Mouse (Mus musculus): ENCODE measurements around the gene B3gnt9. TPM values are rescaled to one million over a fixed set of nuclear protein-coding genes. Genes with fewer than 3 reads are reported as not detected.
A peak's percentile ranks its signal among the peaks of the same experiment; 100 is the strongest.

Gene B3gnt9
- polyA plus RNA-seq, 1 experiment from 2014 or later = 3.2 TPM

DNA sequence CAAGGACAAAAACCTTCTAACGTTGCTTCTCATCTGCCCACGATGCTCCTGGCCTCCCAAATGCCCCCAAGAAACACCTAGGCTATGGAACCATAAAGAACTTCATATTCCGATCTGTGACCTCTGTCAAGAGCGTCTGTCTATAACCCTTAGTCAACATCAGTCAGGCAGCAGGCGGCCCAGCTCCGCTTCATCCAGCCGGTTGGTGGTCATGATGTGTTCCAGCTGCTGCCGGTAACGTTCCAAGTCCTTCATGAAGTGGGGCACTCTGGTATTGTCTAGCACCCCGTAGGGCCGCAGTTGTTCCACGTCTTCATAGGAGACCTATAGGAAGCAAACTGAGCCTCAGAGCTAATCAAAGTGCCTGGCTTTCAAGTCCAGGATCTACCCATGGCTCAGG lies 26.9 kb upstream of the B3gnt9 start:
- DNase-seq (no peak), ATAC-seq (ENCODE audit: low read depth) (no peak)
- no peak overlapping the region for H3K9ac ChIP-seq
- no peaks in the 10 kb centered on the region for H3K9me3 ChIP-seq (replicated peaks)
- H3K4me2 ChIP-seq = no peak overlapping the region
- H3K36me3 ChIP-seq = 0 out of 2 replicates have a peak, but pooled peaks cover 4% of the 10 kb centered on the region
- peaks cover 89% of the 10 kb centered on the region for H3K27me3 ChIP-seq
- peaks cover 29% of the 10 kb centered on the region for H3K4me1 ChIP-seq (replicated peaks)
- H3K27ac ChIP-seq = no peak overlapping the region
- WGBS (ENCODE audit: insufficient replicate concordance) = 80% methylated on average over 12 of the region's 12 CpGs
- no peak overlapping the region for H3K4me3 ChIP-seq (replicated peaks)

DNA sequence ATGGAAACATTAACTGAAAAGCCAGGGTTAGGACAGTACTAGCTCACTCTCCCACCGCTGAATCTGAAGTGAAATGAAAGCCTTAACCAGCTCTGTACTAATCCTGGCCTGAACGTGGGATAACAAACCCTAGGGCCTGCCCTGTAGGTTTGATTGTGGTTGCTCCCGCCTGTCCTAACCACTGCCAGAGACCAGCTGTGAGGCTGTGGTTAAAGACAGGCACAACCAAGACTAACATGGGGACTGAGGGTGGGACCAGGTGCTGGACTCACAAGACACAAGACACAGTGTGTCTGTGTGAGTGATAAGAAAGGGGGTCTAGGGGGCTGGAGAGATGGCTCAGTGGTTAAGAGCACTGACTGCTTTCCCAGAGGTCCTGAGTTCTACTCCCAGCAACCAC lies 25.6 kb upstream of the B3gnt9 start:
- no peak overlapping the region for H3K4me2 ChIP-seq
- no peaks in the 10 kb centered on the region for H3K9me3 ChIP-seq (replicated peaks)
- no peak overlapping the region for H3K27ac ChIP-seq
- ATAC-seq (ENCODE audit: low read depth) (no peak), DNase-seq (no peak)
- 0 out of 2 replicates have a peak, but pooled peaks cover 4% of the 10 kb centered on the region for H3K36me3 ChIP-seq
- H3K4me3 ChIP-seq (replicated peaks) = no peak overlapping the region
- WGBS (ENCODE audit: insufficient replicate concordance) = 46% methylated on average over 3 of the region's 3 CpGs
- H3K27me3 ChIP-seq = peaks cover 91% of the 10 kb centered on the region
- no peak overlapping the region for H3K9ac ChIP-seq
- H3K4me1 ChIP-seq (replicated peaks) = peaks cover 42% of the 10 kb centered on the region

DNA sequence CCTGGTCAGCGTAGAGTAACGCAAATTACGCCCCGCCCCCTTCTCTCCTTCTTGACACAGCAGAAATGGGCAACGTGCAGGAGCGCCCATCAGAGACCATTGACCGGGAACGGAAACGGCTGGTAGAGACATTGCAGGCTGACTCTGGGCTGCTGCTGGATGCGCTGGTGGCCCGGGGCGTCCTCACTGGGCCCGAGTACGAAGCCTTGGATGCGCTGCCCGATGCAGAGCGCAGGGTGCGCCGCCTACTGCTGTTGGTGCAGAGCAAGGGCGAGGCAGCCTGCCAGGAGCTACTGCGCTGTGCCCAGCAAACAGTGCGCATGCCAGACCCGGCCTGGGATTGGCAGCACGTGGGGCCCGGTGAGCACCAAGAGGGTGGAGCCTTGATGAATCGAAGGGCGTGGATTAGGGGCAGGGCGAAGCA lies 24.0 kb upstream of the B3gnt9 start:
- H3K27me3 ChIP-seq = peaks cover 95% of the 10 kb centered on the region
- 0 out of 2 replicates have a peak, but pooled peaks cover 4% of the 10 kb centered on the region for H3K36me3 ChIP-seq
- peak overlapping the region; percentile 56 for H3K4me2 ChIP-seq
- peak overlapping the region; percentile 36 for H3K4me3 ChIP-seq (replicated peaks)
- no peak overlapping the region for H3K27ac ChIP-seq
- no peaks in the 10 kb centered on the region for H3K9me3 ChIP-seq (replicated peaks)
- 4% methylated on average over 28 of the region's 28 CpGs for WGBS (ENCODE audit: insufficient replicate concordance)
- peaks cover 43% of the 10 kb centered on the region for H3K4me1 ChIP-seq (replicated peaks)
- H3K9ac ChIP-seq = 0 out of 2 replicates have a peak overlapping the region, but pooled peaks have one; percentile 29
- DNase-seq = peak; percentile 43
- peak; percentile 65 for ATAC-seq (ENCODE audit: low read depth)

DNA sequence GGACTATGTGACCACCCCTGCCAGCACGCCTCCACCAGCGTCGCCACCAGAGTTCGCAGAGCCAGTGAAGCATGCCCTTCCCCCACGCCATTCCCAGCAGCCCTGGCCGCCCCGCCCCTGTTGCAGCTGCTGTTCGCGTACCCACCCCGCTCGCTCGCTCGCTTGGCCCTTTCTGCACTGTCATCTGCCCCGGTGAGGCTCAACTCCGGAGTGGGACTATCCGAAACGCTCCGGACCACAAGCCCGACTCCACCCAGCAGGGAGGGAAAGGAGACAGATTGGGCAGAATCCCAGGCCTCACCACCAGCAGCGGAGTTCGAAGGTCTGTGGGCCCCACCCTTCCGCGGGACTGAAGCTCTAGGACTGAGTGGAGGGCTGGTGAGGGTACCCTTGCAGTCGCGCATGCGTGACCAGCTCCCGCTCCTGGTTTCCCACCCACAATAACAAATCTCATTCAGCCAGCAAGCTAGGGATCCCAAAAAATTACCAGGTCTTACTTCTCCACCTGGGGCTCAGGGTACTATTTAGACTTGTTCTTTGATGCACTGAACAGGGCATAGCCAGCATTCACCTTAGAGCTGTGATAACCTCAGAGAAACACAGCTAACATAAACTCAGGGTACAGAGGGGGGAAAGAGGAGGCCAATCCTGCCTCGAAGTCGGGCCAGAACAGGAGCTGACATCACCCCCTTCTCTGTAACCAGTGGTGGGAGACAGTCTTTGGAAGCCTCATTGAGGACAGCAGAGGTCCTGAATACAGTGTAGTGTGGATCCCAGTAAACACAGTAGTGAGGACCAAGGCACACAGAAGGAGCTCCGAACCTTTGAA lies 21.6 kb upstream of the B3gnt9 start:
- Histone ChIP-seq H3K27me3 (peaks cover 97% of the 10 kb centered on the region), H3K4me2 (peak overlapping the region; percentile 59), H3K27ac (no peak overlapping the region), H3K9me3 (replicated peaks) (no peaks in the 10 kb centered on the region), H3K36me3 (0 out of 2 replicates have a peak, but pooled peaks cover 2% of the 10 kb centered on the region), H3K4me3 (replicated peaks) (peak overlapping the region; percentile 35), H3K4me1 (replicated peaks) (peaks cover 27% of the 10 kb centered on the region), H3K9ac (peak overlapping the region; percentile 47; the same call in 1 of the 2 replicates)
- DNase-seq (no peak), ATAC-seq (ENCODE audit: low read depth) (peak; percentile 64)
- 4% methylated on average over 30 of the region's 30 CpGs for WGBS (ENCODE audit: insufficient replicate concordance)

- Histone ChIP-seq H3K4me3 (replicated peaks) (peak within 1 kb of the TSS; percentile 35), H3K4me1 (replicated peaks) (peaks cover 28% of the 10 kb centered on the region), H3K27me3 (peaks cover 99% of the 10 kb centered on the region), H3K9me3 (replicated peaks) (no peaks in the 10 kb centered on the region), H3K9ac (peak within 1 kb of the TSS; percentile 47; the same call in 1 of the 2 replicates), H3K4me2 (peak within 1 kb of the TSS; percentile 59), H3K36me3 (no peaks in the 10 kb centered on the region), H3K27ac (no peak within 1 kb of the TSS)
- ATAC-seq (ENCODE audit: low read depth) (no peak), DNase-seq (no peak)
- WGBS (ENCODE audit: insufficient replicate concordance) = 11% methylated on average over 10 of the region's 10 CpGs
Measured at GRCm38 (mm10) chr8:105275840-105276239, 20.9 kb upstream of the B3gnt9 start, which contains the start of gene Nol3. TSS of gene Nol3 (plus strand) at chr8:105276140.

- WGBS (ENCODE audit: insufficient replicate concordance) = 13% methylated on average over 11 of the region's 11 CpGs
- Histone ChIP-seq H3K4me2 (peak overlapping the region; percentile 59; the same call in 1 of the 2 replicates), H3K4me1 (replicated peaks) (peaks cover 33% of the 10 kb centered on the region), H3K4me3 (replicated peaks) (no peak overlapping the region), H3K9me3 (replicated peaks) (no peaks in the 10 kb centered on the region), H3K36me3 (no peaks in the 10 kb centered on the region), H3K27ac (no peak overlapping the region), H3K9ac (no peak overlapping the region), H3K27me3 (peaks cover 99% of the 10 kb centered on the region)
- ATAC-seq (ENCODE audit: low read depth) (no peak), DNase-seq (no peak)
Measured at GRCm38 (mm10) chr8:105275387-105275786, 20.4 kb upstream of the B3gnt9 start.

- DNase-seq = no peak
- WGBS (ENCODE audit: insufficient replicate concordance) = 6% methylated on average over 11 of the region's 11 CpGs
- no peak for ATAC-seq (ENCODE audit: low read depth)
- H3K27ac ChIP-seq = no peak overlapping the region
- H3K4me2 ChIP-seq = no peak overlapping the region
- H3K27me3 ChIP-seq = peaks cover 99% of the 10 kb centered on the region
- peaks cover 39% of the 10 kb centered on the region for H3K4me1 ChIP-seq (replicated peaks)
- H3K36me3 ChIP-seq = no peaks in the 10 kb centered on the region
- H3K4me3 ChIP-seq (replicated peaks) = peak overlapping the region; percentile 5; the same call in 1 of the 2 replicates
- H3K9ac ChIP-seq = no peak overlapping the region
- peaks cover 6% of the 10 kb centered on the region; the same call in 1 of the 2 replicates for H3K9me3 ChIP-seq (replicated peaks)
Measured at GRCm38 (mm10) chr8:105270916-105271186, 15.9 kb upstream of the B3gnt9 start.

DNA sequence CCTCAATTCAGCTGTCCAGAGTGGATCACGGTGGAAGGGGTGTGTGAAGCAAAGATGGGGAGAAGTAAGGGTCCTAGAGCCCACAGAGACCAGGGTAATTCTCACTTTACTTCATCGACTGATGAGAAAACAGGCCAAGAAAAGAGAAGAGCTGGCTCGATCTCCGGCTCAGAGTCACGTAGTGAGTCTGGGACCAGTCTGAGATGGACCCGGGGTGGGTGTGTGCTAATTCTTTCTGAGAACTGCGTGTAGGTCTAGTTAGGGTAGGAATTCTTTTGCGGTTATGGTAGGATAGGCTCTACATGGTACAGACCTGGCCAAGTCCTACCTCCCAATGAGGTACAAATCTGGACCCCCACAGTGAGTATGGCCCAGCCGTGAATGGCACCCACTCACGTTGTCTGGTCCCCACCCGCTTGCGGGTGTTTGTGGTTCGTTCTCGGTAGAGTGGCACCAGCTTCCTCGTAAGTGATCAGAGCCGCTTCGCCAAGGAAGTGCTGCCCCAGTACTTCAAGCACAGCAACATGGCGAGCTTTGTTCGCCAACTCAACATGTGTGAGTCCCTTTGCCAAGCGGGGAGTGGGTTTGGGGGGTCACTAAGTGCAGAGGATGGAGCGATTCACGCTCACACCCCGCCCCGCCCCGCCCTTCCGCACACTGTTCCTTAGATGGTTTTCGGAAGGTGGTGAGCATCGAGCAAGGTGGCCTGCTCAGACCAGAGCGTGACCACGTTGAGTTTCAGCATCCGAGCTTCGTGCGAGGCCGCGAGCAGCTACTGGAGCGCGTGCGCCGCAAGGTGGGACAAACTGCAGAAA lies 15.4 kb upstream of the B3gnt9 start:
- no peaks in the 10 kb centered on the region for H3K36me3 ChIP-seq
- H3K27ac ChIP-seq = no peak overlapping the region
- H3K9ac ChIP-seq = 0 out of 2 replicates have a peak overlapping the region, but pooled peaks have one; percentile 29
- ATAC-seq (ENCODE audit: low read depth) (no peak), DNase-seq (no peak)
- peaks cover 99% of the 10 kb centered on the region for H3K27me3 ChIP-seq
- H3K9me3 ChIP-seq (replicated peaks) = peaks cover 6% of the 10 kb centered on the region; the same call in 1 of the 2 replicates
- H3K4me2 ChIP-seq = peak overlapping the region; percentile 65
- WGBS (ENCODE audit: insufficient replicate concordance) = 5% methylated on average over 39 of the region's 39 CpGs
- peaks cover 37% of the 10 kb centered on the region for H3K4me1 ChIP-seq (replicated peaks)
- peak overlapping the region; percentile 46 for H3K4me3 ChIP-seq (replicated peaks)

DNA sequence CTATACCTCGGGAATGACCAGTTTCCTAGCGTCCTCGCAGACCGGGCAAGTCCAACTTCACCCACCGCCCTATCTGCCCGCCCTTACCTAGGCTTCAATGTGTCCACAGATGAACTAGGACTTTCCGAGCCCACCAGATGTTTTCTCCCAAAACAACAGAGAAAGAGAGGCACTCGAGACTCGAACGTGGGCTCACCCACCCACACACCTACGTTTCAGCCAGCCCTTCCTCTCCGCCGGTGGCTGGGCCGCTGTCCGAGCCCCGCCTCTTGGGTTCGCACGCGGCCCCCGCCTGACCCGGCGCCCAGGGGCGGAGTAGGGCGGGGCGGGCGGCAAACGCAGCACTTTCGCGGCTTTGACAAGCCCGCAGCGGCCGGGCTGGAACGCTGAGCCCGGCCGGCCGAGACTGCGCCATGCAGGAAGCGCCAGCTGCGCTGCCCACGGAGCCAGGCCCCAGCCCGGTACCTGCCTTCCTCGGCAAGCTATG lies 14.6 kb upstream of the B3gnt9 start, which contains the start of gene Hsf4:
Gene Hsf4, plus strand, starts transcription at position 341 of the 487 bp plus-strand sequence.
- Histone ChIP-seq H3K27me3 (peaks cover 98% of the 10 kb centered on the region), H3K9ac (0 out of 2 replicates have a peak within 1 kb of the TSS, but pooled peaks have one; percentile 29), H3K4me2 (peak within 1 kb of the TSS; percentile 65), H3K4me1 (replicated peaks) (peaks cover 45% of the 10 kb centered on the region), H3K4me3 (replicated peaks) (peak within 1 kb of the TSS; percentile 46), H3K27ac (no peak within 1 kb of the TSS), H3K36me3 (no peaks in the 10 kb centered on the region), H3K9me3 (replicated peaks) (peaks cover 6% of the 10 kb centered on the region; the same call in 1 of the 2 replicates)
- no peak for DNase-seq
- ATAC-seq (ENCODE audit: low read depth) = peak; percentile 16; the same call in 1 of the 2 replicates
- under 1% methylated on average over 42 of the region's 42 CpGs for WGBS (ENCODE audit: insufficient replicate concordance)

GRCm38 (mm10) chr8:105269075-105269458 lies 14.1 kb upstream of the B3gnt9 start:
- Histone ChIP-seq H3K9ac (no peak overlapping the region), H3K4me2 (peak overlapping the region; percentile 65), H3K27ac (no peak overlapping the region), H3K36me3 (no peaks in the 10 kb centered on the region), H3K9me3 (replicated peaks) (peaks cover 6% of the 10 kb centered on the region; the same call in 1 of the 2 replicates), H3K27me3 (peaks cover 94% of the 10 kb centered on the region), H3K4me3 (replicated peaks) (peak overlapping the region; percentile 46), H3K4me1 (replicated peaks) (peaks cover 47% of the 10 kb centered on the region)
- ATAC-seq (ENCODE audit: low read depth) = no peak
- DNase-seq = no peak
- 5% methylated on average over 10 of the region's 10 CpGs for WGBS (ENCODE audit: insufficient replicate concordance)

All from liver, embryonic 13.5 days (tissue).